Mouse (Mus musculus) myocyte (in vitro differentiated cells): ENCODE measurements at regions not wholly inside any gene's neighbourhood (a gene's known extent, or its start where the extent isn't known, plus 50 kb on each side); places are given as distances from the start of the nearest gene placed in this dataset.

Source experiments
- H3K27me3 ChIP-seq: one replicate; pipeline ENCODE4 v1.6.1; 2011; ENCODE audit not compliant: control insufficient read depth, insufficient read depth, insufficient read length
- H3K36me3 ChIP-seq: one replicate; pipeline ENCODE4 v1.6.1; 2011; ENCODE audit not compliant: control insufficient read depth, insufficient read depth
- H3K4me2 ChIP-seq: one replicate; pipeline ENCODE4 v1.6.1; 2011; ENCODE audit warnings: low read depth, control low read depth
- H3K4me3 ChIP-seq: one replicate; pipeline ENCODE4 v1.5.1; 2011; ENCODE audit warnings: mild to moderate bottlenecking, control low read depth, moderate library complexity
- H3K79me2 ChIP-seq: one replicate; pipeline ENCODE4 v1.6.1; 2011; ENCODE audit not compliant: control insufficient read depth, insufficient read depth
- H3ac ChIP-seq: one replicate; pipeline ENCODE4 v1.6.1; 2011; ENCODE audit not compliant: control insufficient read depth, insufficient read length
- CEBPB ChIP-seq: IDR thresholded peaks from 2 replicates; pipeline ENCODE4 v1.6.1; 2011; ENCODE audit warnings: mild to moderate bottlenecking, moderate library complexity; ENCODE audit not compliant: poor library complexity, insufficient read depth, severe bottlenecking
- E2F4 ChIP-seq: IDR thresholded peaks from one replicate; pipeline ENCODE4 v1.6.1; 2011; ENCODE audit warnings: mild to moderate bottlenecking, control low read depth, moderate library complexity; ENCODE audit not compliant: insufficient read depth
- MAX ChIP-seq: IDR thresholded peaks from one replicate; pipeline ENCODE4 v1.6.1; 2011; ENCODE audit warnings: low read depth, mild to moderate bottlenecking, control low read depth
- MYOD1 ChIP-seq, 3 experiments: IDR thresholded peaks; one replicate each; pipeline ENCODE4 v1.6.1; 2011; ENCODE audit warnings: control low read depth in 2 of 3, low read depth in 2 of 3, mild to moderate bottlenecking in 2 of 3, moderate library complexity in 1 of 3; ENCODE audit not compliant: insufficient read length in 2 of 3, control insufficient read depth in 1 of 3
- MYOG ChIP-seq, 3 experiments: IDR thresholded peaks; one replicate each; pipeline ENCODE4 v1.6.1; 2011; ENCODE audit warnings: control low read depth in 2 of 3, low read depth in 2 of 3, mild to moderate bottlenecking in 2 of 3; ENCODE audit not compliant: insufficient read length in 2 of 3, control insufficient read depth in 1 of 3, insufficient read depth in 1 of 3
- POLR2A ChIP-seq: IDR thresholded peaks from one replicate; pipeline ENCODE4 v1.6.1; 2011; ENCODE audit warnings: low read depth, mild to moderate bottlenecking, control low read depth, moderate library complexity; ENCODE audit not compliant: insufficient read length
- POLR2AphosphoS2 ChIP-seq: IDR thresholded peaks from one replicate; pipeline ENCODE4 v1.6.1; 2011; ENCODE audit warnings: low read depth, control low read depth; ENCODE audit not compliant: insufficient read length
- REST ChIP-seq: IDR thresholded peaks from one replicate; pipeline ENCODE4 v1.6.1; 2011; ENCODE audit warnings: mild to moderate bottlenecking, control low read depth, moderate library complexity; ENCODE audit not compliant: insufficient read depth, insufficient read length
- SRF ChIP-seq: IDR thresholded peaks from one replicate; pipeline ENCODE4 v1.6.1; 2011; ENCODE audit warnings: low read depth; ENCODE audit not compliant: control insufficient read depth, insufficient read length
- TCF12 ChIP-seq: IDR thresholded peaks from one replicate; pipeline ENCODE4 v1.6.1; 2011; ENCODE audit warnings: mild to moderate bottlenecking, control low read depth; ENCODE audit not compliant: poor library complexity, insufficient read depth, severe bottlenecking
- TCF3 ChIP-seq: IDR thresholded peaks from one replicate; pipeline ENCODE4 v1.6.1; 2011; ENCODE audit warnings: low read depth, control low read depth; ENCODE audit not compliant: insufficient read length
- USF1 ChIP-seq: IDR thresholded peaks from one replicate; pipeline ENCODE4 v1.6.1; 2011; ENCODE audit warnings: low read depth, mild to moderate bottlenecking, control low read depth, moderate library complexity

DNA sequence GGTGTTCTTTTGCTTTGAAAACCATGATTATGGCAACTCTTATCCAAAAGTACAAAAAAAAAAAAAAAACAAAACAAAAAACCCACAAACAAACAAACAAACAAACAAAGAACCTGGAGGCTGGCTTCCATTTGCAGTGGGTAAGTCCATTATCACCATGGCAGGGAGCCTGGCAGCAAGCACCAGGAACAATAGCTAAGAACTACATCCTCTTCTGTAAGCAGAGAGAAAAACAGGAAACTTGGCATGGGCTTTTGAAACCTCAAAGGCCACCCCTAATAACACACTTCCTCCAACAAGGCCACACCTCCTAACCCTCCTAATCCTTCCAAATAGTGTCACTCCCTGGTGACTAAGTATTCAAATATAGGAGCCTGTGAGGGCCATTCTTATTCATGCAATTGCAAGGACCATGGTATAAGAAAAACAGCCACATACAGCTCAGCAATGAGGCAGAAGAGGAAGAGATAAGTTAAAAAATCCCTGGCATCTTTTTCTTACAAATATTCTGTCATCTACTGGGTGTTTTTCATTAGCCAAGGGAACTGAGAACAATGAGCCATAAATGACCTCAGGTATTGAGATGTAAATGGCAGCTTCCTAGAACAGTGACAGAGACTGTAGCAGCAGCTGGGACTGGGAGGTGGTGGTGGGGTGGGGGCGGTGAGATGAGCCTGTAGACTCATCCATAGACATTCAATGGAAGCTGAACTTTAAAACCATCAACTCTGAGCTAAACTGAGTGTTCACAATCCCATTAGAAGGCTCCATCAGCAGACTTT is 477.3 kb upstream of the Gcfc2 start:
- Histone ChIP-seq H3K36me3 (no peaks in the 10 kb centered on the region), H3ac (no peak overlapping the region), H3K4me2 (no peak overlapping the region), H3K4me3 (no peak overlapping the region), H3K27me3 (no peaks in the 10 kb centered on the region), H3K79me2 (no peaks in the 10 kb centered on the region)
- TF ChIP-seq POLR2A (no peak), REST (no peak), SRF (no peak), TCF3 (no peak), TCF12 (no peak), MAX (no peak), USF1 (no peak), E2F4 (no peak), MYOD1 (IDR thresholded peaks at IDR 0.05; ENCODE audit: control insufficient read depth in 1 of 3, insufficient read length in 2 of 3, low read depth in 2 of 3) (no peak), CEBPB (no peak)

DNA sequence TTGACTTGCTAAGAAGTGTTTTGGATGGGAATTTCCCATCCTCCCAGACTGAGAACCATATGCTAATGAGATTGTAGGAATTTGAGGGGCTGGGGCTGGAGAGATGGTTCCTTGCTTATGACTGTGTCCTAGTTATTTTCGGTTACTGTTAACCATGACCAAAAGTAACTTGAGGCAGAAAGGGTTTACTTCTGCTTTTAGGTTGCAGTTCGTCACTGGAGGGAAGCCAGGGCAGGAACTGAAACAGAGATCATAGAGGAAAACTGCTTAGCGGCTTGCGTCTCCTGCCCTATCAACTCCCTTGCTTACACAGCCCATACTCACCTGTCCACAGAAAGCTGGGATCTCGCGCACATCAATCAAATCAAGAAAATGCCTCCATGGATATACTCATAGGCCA is 475.8 kb upstream of the Gcfc2 start:
- no peak for TF ChIP-seq USF1
- H3K4me3 ChIP-seq: no peak overlapping the region
- no peaks in the 10 kb centered on the region for H3K79me2 ChIP-seq
- H3K27me3 ChIP-seq: no peaks in the 10 kb centered on the region
- H3ac ChIP-seq: no peak overlapping the region
- no peaks in the 10 kb centered on the region for H3K36me3 ChIP-seq
- no peak overlapping the region for H3K4me2 ChIP-seq

DNA sequence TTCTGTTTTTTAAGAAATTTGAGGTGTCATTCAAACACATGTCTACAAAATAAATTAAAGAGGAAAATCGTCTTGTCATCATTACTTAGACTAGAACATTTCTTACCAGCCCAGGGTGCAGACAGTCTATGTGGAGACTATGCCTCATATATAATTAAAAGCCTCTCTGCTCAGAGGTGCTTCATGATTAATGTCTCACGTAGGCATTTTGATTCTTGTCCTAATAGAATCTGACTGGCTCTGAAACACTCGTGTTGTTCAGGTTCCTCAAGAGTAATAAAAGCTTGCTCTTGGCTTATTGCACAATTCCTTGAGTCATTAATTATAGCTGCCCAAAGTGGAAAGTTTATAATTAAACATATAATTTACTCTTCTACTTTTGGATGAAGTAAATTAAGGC is 475.1 kb upstream of the Gcfc2 start:
- H3K27me3 ChIP-seq: no peaks in the 10 kb centered on the region
- no peaks in the 10 kb centered on the region for H3K36me3 ChIP-seq
- no peak overlapping the region for H3ac ChIP-seq
- TF ChIP-seq TCF3 (no peak), POLR2A (no peak), MYOG (IDR thresholded peaks at IDR 0.05; ENCODE audit: control insufficient read depth in 1 of 3, insufficient read depth in 1 of 3, insufficient read length in 2 of 3, low read depth in 2 of 3) (no peak), MAX (no peak), TCF12 (no peak), USF1 (no peak), POLR2AphosphoS2 (no peak), REST (no peak), MYOD1 (IDR thresholded peaks at IDR 0.05; ENCODE audit: control insufficient read depth in 1 of 3, insufficient read length in 2 of 3, low read depth in 2 of 3) (no peak), E2F4 (no peak), SRF (no peak), CEBPB (no peak)
- H3K79me2 ChIP-seq: no peaks in the 10 kb centered on the region
- no peak overlapping the region for H3K4me2 ChIP-seq
- no peak overlapping the region for H3K4me3 ChIP-seq

DNA sequence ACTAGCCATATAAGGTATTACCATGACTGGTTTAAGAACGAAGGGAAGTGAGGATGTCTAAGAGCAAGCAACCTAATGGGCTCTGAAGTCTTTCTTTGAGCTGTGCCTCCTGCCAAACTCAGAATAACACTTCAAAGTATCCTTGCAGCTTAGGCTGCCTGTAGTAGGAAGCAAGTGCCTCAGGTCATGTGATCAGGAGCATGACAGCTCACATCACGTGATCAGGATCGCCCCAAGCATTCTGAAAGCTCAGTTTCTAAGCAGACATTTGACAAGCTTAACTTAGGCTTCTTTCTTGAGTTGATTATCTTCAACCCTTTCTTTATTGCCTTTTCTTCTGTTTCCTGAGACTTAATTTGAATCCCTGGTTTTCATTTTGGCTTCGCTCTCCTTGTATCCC is 462.4 kb upstream of the Gcfc2 start:
- Histone ChIP-seq H3K4me3 (no peak overlapping the region), H3K36me3 (no peaks in the 10 kb centered on the region), H3ac (no peak overlapping the region), H3K27me3 (no peaks in the 10 kb centered on the region), H3K79me2 (no peaks in the 10 kb centered on the region), H3K4me2 (no peak overlapping the region)
- TF ChIP-seq USF1: peak; percentile 42
- TF ChIP-seq MAX: no peak

DNA sequence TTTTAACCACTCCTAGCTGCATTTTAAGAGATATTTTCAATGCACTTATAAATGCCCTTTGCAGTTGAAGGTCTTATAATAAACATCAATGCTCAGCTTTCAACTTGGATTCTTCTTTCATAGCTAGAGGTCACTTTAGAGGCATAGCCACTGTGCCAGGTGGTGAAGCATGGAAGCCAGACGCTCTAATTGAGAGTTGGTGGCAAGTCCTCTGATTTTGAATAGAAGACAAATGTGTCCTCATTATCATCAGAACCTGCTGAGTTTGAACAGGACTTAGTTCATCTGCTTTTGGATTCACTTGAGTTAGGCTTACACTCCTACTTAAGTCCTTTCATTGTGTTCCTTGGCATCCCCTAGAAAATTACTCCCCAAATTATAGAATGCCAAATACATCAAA is 459.0 kb upstream of the Gcfc2 start:
- TF ChIP-seq POLR2A: no peak
- no peak for TF ChIP-seq SRF
- TF ChIP-seq E2F4: no peak

DNA sequence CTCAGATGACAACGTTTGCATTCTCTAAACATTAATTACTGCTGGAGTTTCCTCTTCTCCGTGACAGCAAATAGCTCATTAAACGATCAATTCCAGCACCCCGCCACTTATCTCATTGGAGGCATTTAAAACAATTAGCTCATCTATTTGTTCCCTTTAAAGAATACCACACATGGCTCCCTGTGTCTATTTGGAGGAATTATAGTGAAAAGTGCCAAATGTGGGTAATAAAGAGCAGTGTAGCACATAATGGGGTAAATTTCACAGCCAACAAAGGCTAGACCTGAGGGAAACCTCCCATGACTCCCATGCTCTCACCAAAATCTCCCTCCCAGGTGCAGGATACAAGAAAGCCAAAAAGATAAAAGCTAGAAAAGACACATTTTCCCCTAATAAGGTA is 456.9 kb upstream of the Gcfc2 start:
- Histone ChIP-seq H3K4me3 (no peak overlapping the region), H3ac (no peak overlapping the region), H3K4me2 (no peak overlapping the region), H3K36me3 (no peaks in the 10 kb centered on the region), H3K79me2 (no peaks in the 10 kb centered on the region), H3K27me3 (no peaks in the 10 kb centered on the region)
- TF ChIP-seq MAX (no peak), MYOG (IDR thresholded peaks at IDR 0.05; ENCODE audit: control insufficient read depth in 1 of 3, insufficient read depth in 1 of 3, insufficient read length in 2 of 3, low read depth in 2 of 3) (no peak), USF1 (no peak), TCF3 (no peak), E2F4 (no peak), CEBPB (no peak), POLR2A (no peak), SRF (no peak), REST (no peak)

More for the DNA sequence above, 459.0 kb upstream of the Gcfc2 start:
- H3K4me2 ChIP-seq: no peak overlapping the region
- H3K4me3 ChIP-seq: no peak overlapping the region
- H3K36me3 ChIP-seq: no peaks in the 10 kb centered on the region
- H3K79me2 ChIP-seq: no peaks in the 10 kb centered on the region
- H3K27me3 ChIP-seq: no peaks in the 10 kb centered on the region
- H3ac ChIP-seq: no peak overlapping the region
